ENCODE assay signal across 9 mouse cellular contexts in genomic region chr19:55061951-55062350, GRCm38 (mm10).
DNase-seq lines count a peak whose midpoint lies in the region; ATAC-seq and TF ChIP-seq lines count a peak whose summit lies in the region.
"Had no signal": no experiment of that assay in that cellular context is flagged by ENCODE, and none has a peak within 500 bp of the region (broad histone marks: within the 10 kb centered on the region; RNA-seq: fewer than 3 reads in every experiment).

No protein-coding gene starts in this region.

- H3K27me3 ChIP-seq in heart, embryonic 15.5 days, result no peaks in the 10 kb centered on the region
- no peaks in the 10 kb centered on the region for H3K27me3 ChIP-seq in intestine, postnatal 0 days (replicated peaks; ENCODE audit: control insufficient read depth, insufficient read depth, low read length)
- no peaks in the 10 kb centered on the region for H3K27me3 ChIP-seq in liver, embryonic 11.5 days (replicated peaks; ENCODE audit: control insufficient read depth, insufficient read depth, low read length)

- H3K4me1 ChIP-seq in heart, embryonic 15.5 days (replicated peaks), result peaks cover 12% of the 10 kb centered on the region
- no peaks in the 10 kb centered on the region for H3K4me1 ChIP-seq in intestine, postnatal 0 days (replicated peaks; ENCODE audit: control insufficient read depth, insufficient read depth, low read length)
- 0 out of 2 replicates have a peak, but pooled peaks cover 2% of the 10 kb centered on the region for H3K4me1 ChIP-seq in liver, embryonic 11.5 days (replicated peaks; ENCODE audit: control insufficient read depth, insufficient read depth, low read length)

- WGBS in heart, embryonic 15.5 days, result 22% methylated on average over 5 of the region's 5 CpGs
- 16% methylated on average over 5 of the region's 5 CpGs for WGBS in intestine, postnatal 0 days
- 24% methylated on average over 5 of the region's 5 CpGs for WGBS in liver, embryonic 11.5 days

- ATAC-seq in heart, embryonic 15.5 days (replicated peaks; ENCODE audit: insufficient number of reproducible peaks, insufficient read depth, low FRiP score, low read depth), result no peak
- ATAC-seq in intestine, postnatal 0 days, result no peak
- no peak; the same call in 1 of the 2 replicates for ATAC-seq in liver, embryonic 11.5 days (replicated peaks; ENCODE audit: low FRiP score)

- DNase-seq in heart, adult 9 months (ENCODE audit: low spot score in 2 of 2), result no peak
- peak; percentile 80 for DNase-seq in MN1 (ENCODE audit: low spot score)
- DNase-seq in embryo, embryonic 11 days, result peak; percentile 83
- no peak for DNase-seq in liver, embryonic 11.5 days (ENCODE audit: low spot score)
- peak; percentile 54 for DNase-seq in neural tube, embryonic 10.5 days (ENCODE audit: extremely low spot score, low spot score)
- DNase-seq in ovary, postnatal 10 days (ENCODE audit: low spot score), result no peak

- peak overlapping the region; percentile 6; the same call in 1 of the 2 replicates for H3K4me2 ChIP-seq in heart, embryonic 15.5 days
- no peak overlapping the region; the same call in 1 of the 2 replicates for H3K4me2 ChIP-seq in intestine, postnatal 0 days (replicated peaks; ENCODE audit: low read depth)
- peak overlapping the region; percentile 25; the same call in 1 of the 2 replicates for H3K4me2 ChIP-seq in liver, embryonic 11.5 days

- no peak overlapping the region for H3K27ac ChIP-seq in heart, embryonic 15.5 days
- H3K27ac ChIP-seq in intestine, postnatal 0 days (ENCODE audit: low read depth, low read length), result no peak overlapping the region
- no peak overlapping the region for H3K27ac ChIP-seq in liver, embryonic 11.5 days (ENCODE audit: low read depth, low read length)
- H3K27ac ChIP-seq: limb, embryonic 15.5 days had no signal

- H3K4me3 ChIP-seq in heart, embryonic 15.5 days, result no peak overlapping the region
- H3K4me3 ChIP-seq in intestine, postnatal 0 days (ENCODE audit: low read depth, low read length), result no peak overlapping the region
- no peak overlapping the region for H3K4me3 ChIP-seq in liver, embryonic 11.5 days (ENCODE audit: low read depth, low read length)

- H3K36me3 ChIP-seq in heart, embryonic 15.5 days, result no peaks in the 10 kb centered on the region; the same call in 1 of the 2 replicates
- peaks cover under 1% of the 10 kb centered on the region; the same call in 1 of the 2 replicates for H3K36me3 ChIP-seq in intestine, postnatal 0 days (ENCODE audit: control insufficient read depth, insufficient read depth)
- H3K36me3 ChIP-seq in liver, embryonic 11.5 days (ENCODE audit: control insufficient read depth, insufficient read depth, low read length), result no peaks in the 10 kb centered on the region

- no peak overlapping the region for H3K9ac ChIP-seq in heart, embryonic 15.5 days
- no peak overlapping the region for H3K9ac ChIP-seq in intestine, postnatal 0 days (ENCODE audit: low read depth, low read length)
- H3K9ac ChIP-seq in liver, embryonic 11.5 days (ENCODE audit: low read depth, low read length), result no peak overlapping the region
- H3K9ac ChIP-seq: limb, embryonic 15.5 days had no signal

- peak; percentile 82 for TF ChIP-seq CTCF in intestine, postnatal 0 days (IDR thresholded peaks at IDR 0.05; ENCODE audit: low read depth)

- no peaks in the 10 kb centered on the region for H3K9me3 ChIP-seq in heart, embryonic 15.5 days (replicated peaks)
- H3K9me3 ChIP-seq in intestine, postnatal 0 days (ENCODE audit: control insufficient read depth), result 0 out of 2 replicates have a peak, but pooled peaks cover 4% of the 10 kb centered on the region
- no peaks in the 10 kb centered on the region for H3K9me3 ChIP-seq in liver, embryonic 11.5 days (ENCODE audit: control insufficient read depth, low read length)
- H3K9me3 ChIP-seq: limb, embryonic 15.5 days had no signal

Comparison
In these comparisons a context has a peak if more than half of its experiments do, and no peak if none do; other contexts are left out.
1. DNase-seq: peak in MN1 (single experiment), embryo, embryonic 11 days (single experiment) and neural tube, embryonic 10.5 days (single experiment); none in heart, adult 9 months (0 of 2), liver, embryonic 11.5 days (single experiment) and ovary, postnatal 10 days (single experiment).